Mouse (Mus musculus) liver (tissue): ENCODE data around the gene Micall2.
A peak's percentile ranks its signal among the peaks of the same experiment; 100 is the strongest.
"Not testable (repeated sequence)": the region's sequence is repeated elsewhere in the genome, so short reads cannot be mapped to it uniquely, and the experiment has no call there.

ENCODE experiments used
- DNase-seq: peaks from one replicate; pipeline ENCODE4 v3.0.0-alpha.2; 2020; ENCODE audit warnings: mixed read lengths

Gene Micall2

DNA sequence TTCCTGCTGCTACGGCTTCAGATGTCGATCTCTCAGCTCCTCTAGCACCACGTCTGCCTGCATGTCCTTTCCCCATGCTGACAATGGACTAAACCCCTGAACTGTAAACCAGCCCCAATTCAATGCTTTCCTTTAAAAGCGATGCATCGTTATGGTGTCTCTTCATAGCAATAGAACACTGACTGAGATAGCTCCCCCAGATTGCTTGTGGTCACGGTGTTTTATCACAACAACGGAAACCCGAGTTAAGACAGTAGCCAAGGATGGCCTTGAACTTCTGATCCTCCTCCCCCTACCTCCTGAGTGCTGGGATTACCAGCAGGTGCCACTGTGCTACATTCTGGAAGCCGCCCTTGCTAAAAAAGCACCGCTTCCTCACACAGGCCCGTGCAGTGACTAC, 8.9 kb downstream of the Micall2 start:
- DNase-seq: no peak

DNA sequence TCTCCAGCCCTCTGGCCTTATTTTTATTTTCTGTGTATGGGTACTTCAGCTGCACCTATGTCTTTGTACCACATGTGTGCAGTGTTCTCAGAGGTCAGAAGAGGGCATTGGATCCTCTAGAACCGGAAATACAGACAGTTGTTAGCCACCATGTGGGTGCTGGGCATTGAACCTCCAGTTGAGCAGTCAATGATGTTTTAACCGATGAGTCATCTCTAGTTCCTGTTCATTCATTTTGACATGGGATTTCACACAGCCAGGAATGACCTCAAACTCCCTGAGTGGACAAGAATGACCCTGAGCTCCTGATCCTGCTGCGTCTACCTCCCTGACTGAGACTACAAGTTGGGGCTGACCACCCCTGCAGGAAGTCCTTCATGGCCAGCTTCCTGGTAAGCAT, 9.9 kb downstream of the Micall2 start:
- no peak for DNase-seq

DNA sequence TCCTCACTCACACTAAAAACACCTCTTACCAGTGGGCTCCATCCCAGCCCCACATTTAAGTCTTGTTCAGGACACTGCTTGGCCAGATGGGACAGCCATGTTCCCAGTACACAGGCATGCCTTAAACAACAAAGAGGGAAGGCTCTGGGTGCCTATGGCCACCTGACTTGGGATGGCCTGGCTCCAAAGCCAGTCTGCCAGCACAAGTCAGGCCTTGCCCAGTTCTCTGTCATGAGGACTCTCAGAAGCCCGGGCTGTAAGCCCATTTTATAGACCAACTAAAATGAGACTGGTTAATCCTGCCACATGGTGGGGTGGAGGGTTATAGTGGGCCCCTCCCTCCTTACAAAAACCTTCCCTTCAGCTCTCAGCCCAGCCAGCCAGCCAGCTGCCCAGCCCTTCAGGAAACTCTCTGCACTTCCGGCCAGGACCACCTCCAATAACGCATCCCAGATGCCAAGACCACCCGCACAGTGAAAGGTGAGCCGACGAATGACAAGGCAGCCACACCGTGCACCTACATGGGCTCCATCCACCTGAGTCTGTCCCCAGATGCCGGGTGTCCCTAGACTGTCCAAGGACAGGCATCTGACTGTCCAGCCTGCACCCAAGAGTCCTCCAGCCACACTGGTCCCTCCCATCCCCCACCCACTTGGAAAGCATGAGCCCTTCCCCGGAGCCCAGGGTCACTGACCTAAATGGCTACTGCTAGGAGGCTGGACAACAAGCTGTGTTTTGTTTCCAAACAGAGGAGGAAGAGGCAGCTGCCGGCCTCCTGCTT, 11.6 kb downstream of the Micall2 start:
- DNase-seq: no peak

DNA sequence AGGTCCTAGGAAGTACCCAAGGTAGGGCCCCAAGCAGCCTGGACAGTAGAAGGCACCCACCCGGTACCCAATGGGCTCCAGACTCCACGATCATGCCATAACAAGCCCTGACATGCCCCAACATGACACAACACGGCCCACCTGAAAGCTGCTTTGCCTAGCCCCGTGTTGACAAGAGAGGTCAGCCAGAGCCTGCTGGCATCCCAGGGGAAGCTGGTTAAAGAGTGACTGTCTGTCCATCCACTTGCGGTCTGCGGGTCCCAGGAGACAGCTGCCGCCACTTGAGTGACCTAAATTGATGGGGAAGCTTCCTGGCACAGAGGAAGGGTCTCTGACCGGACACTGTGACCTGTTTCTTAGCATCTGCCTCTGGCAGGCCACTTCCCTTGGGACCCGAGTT, 13.0 kb downstream of the Micall2 start:
- no peak for DNase-seq

DNA sequence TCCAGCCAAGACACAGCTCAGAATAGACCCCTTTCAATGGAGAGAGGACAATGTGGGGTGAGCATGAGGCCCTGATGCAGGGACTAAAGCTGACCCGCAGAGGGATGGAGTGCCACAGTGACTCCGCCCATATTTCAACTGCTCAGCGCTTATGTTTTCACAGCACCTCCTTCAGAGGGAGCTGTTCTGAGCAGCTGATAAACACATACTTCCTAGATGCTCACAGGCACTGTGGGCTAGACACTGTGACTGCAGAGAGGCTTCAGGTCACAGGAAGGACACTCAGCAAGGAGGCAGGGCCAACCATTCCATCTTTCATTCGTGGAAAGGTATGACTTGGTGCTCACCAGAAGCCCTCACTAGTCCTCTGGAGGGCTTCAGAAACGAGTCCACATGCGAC, 13.4 kb downstream of the Micall2 start:
- peak; percentile 46 for DNase-seq

DNA sequence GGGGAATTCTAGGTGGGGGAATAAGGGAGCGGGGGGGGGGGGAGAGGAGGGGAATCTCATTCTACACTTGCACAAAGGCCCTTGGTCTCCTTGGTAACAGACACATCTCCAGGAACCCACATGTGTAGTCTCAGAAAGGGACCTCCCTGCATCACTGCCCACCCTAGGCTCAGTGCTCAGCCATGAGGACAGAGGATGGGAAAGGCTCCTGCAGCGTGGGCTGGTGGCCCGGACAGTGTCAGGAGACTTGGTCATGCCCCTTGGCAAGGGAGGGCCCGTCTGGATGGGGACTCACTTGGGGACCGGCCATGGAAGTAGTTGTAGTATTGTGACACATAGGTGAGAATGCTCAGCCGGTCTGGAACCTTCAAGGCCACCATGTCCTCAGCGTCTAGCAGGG, 17.2 kb downstream of the Micall2 start:
- no peak for DNase-seq

DNA sequence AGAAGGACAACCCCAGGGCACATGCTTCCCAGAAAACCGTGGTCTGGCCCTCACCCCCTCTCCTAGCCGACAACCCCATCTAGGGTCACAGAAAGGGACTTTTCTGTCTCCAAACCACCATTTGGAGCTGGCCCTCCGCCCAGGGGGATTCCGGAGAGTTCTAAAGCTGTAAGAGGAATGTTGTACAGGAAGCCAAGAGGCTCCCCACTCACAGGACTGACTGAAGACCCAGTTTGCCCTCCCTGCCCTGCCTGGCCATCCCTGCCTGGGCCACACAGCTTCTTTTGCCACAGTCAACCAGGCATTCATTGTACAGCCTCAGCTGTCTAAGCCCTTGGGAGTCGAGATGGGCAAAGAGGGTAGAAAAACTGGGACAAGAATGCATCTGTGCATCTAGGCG, 17.6 kb downstream of the Micall2 start:
- DNase-seq: no peak

DNA sequence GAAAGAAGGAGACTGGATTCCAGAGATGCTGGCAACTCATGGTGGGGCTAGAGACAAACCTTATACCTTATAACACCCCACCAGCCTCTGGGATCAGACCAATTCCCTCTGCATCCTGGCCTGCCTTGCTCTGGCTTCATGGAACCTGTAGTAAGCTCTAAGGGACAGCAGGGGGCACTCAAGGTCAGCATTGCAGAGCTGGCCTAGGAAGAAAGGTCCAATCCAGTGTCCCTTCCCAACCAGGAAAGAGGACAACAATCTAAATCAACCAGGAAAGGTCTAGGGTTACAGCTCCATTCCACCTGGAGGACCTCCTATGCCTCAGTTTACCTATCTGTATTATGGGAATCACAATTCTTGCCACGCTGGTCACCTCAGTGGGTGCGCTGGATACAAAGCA, 18.4 kb downstream of the Micall2 start:
- peak; percentile 61 for DNase-seq

DNA sequence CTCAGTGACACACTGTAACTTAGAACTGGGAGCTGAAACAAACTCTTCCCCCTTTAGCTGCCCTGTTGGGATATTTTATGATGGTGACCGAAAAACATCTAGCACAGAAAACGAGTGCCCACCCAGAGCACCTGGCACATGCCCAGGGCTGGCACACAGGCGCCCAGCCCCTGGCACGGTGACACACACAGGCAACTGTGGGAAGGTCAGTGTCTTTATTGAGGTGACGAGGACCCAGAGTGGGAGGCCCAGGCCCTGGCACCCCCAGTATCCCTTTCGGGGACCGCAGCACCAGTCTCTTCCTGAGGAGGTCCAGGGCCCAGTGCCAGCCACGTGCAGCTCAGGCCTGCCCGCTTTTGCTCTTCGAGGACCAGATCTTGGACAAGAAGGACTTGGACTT, 29.6 kb downstream of the Micall2 start:
- no peak for DNase-seq

DNA sequence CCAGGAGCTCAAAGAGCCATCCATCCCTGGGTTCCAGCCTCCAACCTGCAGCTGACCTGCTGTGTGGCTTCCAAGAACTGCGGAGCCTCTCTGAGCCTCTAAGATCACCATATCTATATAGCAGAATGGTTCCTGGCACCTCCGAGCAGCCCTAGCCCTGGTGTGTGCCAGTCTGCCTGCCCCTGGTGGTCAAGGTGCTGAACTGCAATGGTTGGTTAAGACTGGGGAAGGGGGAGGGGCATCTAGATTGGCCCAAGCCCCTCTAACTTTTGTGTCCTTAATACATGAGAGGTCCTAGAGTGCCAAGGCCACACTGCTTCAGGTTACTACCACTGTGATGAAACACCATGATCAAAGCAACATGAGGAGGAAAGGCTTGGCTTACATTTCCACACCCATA, 33.2 kb downstream of the Micall2 start:
- peak; percentile 47 for DNase-seq

DNA sequence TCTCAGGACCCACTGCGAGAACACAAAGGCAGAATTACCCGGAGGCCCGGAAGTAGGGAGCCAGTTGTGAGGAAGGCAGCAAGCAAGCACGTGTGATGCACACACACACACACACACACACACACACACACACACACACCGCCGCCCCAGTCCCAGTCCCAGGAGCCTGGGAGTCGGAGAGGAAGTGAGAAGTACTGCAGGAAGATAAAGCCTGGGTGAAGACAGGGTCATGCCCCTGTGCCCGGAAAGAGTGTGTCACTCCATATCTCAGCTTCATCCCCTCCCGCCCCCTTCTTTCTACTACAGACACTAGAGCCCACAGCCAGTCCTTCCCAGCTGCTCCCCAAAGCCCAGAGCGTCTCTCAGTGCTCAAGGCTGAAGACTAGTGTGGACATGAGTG, 33.9 kb downstream of the Micall2 start:
- peak; percentile 54 for DNase-seq

DNA sequence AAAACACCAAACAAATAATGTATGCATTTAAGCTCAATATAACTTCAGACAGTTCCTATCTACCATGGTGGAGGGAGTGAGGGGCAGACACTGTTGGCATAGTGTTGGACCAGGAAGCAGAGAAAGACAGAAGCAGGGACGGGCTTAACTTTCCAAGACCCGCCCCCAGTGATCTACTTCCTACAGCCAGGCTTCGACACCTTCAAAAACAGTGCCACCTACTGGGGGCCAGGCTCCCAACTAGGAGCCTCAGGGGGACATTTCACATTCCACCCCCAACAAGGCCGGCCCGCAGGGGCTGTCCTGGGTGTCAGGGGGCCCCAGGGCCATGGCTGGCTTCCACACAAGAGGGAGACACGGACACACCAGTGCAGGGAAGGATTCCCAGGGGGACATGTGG, 39.2 kb downstream of the Micall2 start:
- no peak for DNase-seq

DNA sequence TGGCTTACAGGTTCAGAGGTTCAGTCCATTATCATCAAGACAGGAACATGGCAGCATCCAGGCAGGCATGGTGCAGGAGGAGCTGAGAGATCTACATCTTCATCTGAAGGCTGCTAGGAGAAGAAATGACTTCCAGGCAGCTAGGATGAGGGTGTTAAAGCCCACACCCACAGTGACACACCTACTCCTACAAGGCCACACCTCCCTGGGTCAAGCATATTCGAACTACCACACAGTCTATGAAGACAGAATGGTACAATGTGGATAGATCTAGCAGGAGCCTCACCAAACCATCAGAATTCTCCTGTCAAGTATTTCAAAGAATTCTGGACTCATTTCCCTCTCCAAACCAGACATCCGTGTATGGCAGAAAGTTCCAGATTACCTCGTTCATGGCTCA, 40.3 kb downstream of the Micall2 start:
- DNase-seq: not testable (repeated sequence)

DNA sequence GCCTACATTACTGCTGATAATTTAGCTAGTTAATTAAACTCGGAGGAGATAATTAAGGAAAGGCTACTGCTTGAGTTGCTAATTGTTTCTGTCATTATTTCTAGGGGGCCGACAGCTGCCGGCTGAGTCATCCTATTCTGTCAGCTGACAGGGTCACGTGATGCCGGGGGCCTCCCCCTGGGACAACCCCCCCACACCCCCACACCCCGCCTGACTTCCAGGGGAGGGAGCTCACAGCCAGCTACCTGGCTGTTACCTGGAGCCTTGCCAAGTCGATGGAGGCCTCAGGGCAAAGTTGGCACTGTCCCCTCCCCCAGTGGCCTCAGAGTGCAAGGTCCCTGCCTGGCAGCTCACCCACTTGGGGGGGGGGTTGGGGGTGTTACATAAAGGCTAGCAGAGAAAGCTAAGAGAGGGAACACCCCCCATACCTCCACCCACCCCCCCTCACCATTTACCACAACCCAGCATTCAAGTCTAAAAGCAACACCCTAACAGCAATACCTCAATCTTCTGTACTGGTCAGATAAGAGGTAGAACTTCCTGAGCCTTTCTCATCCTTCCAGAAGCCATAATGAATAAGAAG, 41.1 kb downstream of the Micall2 start:
- DNase-seq: peak; percentile 37

DNA sequence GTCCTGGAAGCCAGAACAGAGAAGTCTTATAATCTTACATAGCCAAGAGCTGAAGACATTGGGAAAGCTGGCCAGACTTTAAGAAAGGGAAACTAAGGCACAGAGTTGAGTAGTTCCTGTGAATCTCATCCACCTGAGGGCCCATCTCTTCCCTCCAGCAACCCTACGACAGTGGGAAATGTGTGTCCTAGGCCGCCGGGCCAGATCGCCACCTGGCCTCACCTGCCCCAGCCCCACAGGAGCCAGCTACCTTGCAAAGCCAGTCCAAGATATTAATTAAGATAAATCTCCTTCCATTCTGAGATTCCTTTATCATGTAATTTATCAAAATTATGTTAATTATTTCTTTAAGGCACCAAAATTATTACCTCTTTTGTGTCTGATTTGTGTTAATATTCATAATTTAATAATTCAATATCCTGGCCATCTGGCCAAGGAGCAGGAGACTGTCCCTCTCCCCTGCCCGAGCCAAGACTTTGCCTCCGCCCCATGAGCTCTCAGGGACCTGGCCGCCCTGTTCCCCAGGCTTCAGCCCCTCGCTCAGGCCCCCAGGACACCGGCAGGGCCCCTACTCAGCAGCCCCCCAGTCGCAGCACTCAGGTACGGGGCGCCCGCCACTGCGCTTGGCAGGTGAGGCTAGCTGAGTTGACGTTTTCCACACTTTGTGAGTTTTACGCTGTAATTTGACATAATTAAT, 41.7 kb downstream of the Micall2 start:
- DNase-seq: no peak

DNA sequence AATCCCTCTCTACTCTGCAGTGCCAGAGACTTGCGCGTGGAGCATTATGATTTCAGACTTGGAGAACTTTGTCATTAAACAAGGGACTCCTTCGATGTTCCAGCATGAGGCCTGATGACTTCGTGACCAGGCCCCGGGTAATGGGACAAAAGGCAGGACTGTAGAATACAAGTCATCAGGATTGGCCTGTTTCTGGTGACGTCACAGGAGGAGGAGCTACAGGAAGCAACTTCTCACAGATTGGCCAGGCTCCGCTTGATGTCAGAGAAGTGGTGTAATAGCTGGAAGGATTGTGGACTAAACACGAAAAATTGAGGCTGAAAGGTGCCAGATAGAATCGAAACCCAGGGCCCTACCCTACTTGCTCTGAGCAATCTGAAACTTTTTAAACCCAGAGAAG, 45.3 kb downstream of the Micall2 start:
- DNase-seq: no peak

DNA sequence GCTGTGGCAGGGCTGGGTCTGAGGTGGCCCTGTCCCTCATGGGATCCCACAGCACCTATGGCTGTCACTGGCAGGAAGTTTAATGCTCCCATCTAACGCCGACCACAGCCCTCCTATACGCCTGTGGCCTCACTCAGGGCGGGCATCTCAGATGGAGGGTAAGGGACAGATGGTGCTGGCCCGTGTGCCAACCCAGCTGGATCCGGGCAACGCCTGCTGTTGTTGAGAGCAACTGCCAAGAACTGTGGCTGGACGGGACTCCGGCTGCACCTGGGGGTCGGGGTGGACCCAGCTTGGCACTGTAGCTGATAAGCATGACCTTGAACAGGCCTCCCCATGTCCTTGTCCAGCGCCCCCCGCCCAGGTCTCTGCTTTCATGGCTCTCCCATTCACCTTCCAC, 47.8 kb downstream of the Micall2 start:
- no peak for DNase-seq

DNA sequence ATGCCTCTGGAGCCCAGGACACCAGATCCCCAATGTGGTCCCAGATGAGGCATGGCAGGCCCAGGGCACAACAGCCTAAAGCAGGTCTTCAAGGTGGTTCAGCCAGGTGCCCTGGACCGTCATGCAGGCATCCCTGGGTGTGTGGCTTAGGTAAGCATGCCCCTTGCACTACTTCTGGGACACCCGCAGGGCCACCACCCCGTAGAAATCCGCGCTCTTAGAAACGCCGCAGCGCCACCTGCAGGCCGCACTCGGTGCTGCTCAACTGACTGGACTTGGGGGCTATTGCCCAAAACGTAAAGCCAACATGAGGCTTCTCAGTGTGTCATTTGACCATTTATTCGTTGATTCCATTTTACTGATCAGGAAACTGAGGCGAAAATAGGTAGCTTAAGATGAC, 48.5 kb downstream of the Micall2 start:
- DNase-seq: peak; percentile 58

DNA sequence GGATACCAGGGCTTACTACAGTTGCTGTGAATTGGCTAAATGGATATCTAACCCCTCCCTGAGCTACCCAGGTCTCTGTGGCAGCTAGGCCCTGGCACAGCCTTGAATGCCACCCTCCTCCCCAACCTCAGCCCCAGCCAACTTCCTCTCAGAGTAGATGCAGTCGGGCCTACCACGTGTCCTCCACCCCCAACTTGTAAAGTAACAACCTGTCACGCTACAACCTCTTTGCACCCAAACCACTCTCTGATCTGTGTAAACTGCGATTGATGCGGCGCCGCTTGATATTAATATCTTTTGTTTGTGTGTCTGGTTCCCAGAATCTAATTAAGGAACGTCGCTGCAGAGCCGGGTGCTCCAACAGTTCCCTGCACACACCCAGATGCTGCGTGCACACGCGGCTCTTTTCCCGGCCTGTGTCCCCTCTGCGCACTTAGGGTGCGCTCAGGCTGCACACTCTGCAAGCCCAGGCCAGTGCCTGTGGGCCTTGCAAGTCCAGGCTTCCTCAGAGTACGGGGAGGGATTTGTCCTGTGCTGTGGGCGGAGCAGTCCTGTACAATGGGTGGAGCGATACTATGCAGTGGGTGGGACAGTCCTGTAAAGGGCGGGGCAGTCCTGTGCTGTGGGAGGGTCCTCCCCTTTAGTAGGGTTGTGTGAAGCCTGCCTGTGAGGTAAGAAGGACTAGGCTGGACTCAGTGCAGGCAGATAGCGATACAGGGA, 49.4 kb downstream of the Micall2 start:
- peak; percentile 76 for DNase-seq

DNA sequence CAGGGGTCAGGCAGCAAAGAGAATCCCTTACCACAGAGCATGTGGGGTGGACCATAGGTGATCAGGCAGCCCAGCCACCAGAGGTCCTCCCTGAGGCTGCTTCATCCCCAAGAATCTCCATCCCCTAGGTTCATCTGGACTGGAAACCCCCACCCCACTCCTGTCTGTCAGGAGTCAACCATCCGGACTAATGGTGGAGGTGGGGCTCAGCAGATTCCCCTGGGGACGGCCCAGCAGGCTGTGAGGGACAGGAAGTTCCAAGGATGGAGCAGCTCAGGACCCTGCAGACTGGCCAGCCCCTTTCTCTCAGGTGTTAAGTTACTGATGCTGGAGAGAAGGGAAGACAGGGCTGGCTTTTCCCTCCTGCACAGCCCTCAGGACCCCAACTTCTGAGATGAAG, 52.9 kb downstream of the Micall2 start:
- DNase-seq: no peak

DNA sequence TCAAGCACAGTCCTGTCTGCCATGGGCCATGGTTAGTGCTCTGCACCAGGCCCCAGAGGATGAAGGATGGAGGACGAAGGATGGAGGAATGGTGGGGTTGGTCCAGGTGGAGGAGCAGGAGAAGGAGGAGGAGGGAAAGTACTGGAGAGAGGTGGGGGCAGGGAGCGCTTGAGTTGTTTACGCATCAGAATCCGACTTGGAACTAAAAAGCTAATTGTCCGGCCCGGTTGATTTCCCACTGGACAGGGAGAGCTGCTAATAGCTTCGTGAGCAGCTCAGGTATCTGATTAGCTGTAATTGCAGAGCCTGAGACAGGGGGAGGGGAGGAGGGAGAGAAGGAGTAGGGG, 53.5 kb downstream of the Micall2 start:
- no peak for DNase-seq

DNA sequence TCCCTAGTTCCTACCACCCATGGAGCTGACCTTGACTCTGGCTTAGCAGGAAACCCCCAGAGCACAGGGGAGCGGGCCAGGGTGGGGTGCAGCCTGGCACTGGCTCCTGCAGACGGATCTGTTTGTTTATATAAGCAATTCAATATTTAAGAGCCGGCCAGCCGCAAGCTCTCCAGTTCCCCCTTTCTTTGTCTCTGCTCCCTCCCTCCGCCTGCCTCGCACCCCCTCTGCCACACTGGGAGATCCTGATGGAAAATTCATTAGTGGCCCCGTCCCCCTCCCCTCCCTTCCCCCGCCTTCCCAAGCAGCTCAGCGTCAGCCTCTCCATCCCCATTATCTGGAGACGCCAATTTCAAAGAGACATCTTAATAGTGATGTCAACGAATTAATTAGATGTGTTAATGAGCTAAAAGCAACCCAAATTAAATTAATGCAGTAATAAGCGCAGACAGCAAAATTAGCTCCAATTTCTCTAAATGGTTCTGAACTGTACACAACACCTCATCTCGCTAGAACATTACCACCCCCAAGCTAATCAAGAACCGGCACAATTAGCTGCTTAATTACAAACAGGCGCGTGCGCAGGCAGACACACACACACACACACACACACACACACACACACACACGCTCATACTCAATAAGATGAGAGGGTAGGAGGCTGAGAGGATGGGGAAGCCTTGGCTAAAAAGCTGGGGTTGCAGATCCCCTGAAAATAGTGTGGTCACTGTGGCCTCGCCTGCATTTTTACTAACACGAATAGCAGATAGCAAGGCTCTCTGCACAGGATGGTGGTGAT, 54.1 kb downstream of the Micall2 start:
- no peak for DNase-seq

DNA sequence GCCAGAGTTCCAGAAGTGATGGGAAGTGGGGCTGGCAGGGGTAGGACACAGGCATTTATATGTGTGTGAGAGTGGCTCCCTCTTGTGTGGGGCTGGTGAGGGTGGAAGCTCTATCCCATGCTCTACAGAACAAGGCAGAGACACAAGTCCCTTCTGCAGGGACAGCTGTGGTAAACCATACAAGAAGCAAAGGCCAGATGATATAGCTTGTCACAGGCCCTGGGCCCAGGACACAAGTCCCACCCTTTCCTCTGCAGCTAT, 60.5 kb downstream of the Micall2 start:
- no peak for DNase-seq
